Mouse (Mus musculus): ENCODE data around the gene Cym. TPM values are rescaled to one million over a fixed set of nuclear protein-coding genes. Genes with fewer than 3 reads are reported as not detected.

The Cym gene
- 0.71 and 0.96 TPM in 2 replicates for polyA plus RNA-seq (2012; rRNA removed)

DNA sequence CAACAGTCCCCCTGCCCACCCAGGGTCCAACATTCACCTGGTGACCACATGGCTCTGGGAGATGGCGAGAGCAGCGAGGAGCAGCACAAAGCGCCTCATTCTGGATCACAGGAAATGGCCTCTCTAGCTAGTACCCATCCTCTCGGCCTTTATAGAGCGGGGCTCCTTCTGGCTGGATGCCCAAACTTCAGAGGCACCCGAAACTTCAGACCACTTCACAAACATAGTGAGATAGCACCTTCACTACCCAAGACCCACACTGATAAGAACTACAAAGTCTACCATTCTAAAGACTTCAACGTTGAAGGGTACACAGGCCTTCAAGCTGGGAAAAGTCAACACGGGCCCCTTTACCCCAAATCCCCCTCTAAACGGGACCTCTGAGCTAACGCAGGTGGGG, at the start of gene Cym:
Gene Cym, minus strand, starts transcription at position 125 of the 400 bp plus-strand sequence.

DNA sequence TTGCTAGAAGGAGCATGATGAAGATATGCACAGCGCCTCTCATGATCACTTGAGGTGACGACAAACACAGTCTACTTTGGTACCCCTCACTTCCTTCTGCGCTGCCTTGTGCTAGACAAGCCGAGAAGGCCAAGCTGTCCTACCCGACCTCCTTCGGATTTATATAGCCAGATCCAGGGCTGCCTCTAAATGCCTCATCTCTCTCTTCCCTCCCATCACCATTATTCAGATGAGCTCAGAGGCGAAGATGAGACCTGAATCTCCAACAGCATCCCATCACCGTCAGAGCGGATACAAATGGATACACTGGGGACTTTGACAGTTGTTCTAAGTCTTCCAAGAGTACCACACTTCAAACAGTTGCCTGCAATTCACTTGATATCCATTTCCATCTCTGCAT, 18.1 kb upstream of the Cym start, which contains the start of gene Prok1:
Gene Prok1, minus strand, starts transcription at position 101 of the 400 bp plus-strand sequence.

DNA sequence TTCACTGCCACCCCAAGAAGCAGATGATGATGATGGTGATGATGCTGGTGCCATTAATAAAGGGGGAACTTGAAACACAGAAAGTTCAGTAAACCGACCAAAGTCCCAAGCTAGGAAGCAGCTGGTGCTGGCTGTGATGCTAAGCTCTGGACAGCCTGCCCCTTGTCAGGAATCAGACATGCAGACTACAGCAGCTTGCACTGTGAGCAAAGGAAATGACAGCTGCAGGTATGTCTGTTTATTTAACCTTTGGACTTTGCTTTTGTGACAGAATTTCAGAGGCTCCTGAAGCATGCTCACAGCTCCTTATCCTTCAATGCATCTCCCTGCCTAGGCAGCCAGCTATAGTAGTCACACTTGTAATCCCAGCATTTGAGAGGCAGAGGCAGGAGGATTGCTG, 9.0 kb upstream of the Cym start, which contains the start of gene A630076J17Rik:
Gene A630076J17Rik, plus strand, starts transcription at position 88 of the 400 bp plus-strand sequence.

DNA sequence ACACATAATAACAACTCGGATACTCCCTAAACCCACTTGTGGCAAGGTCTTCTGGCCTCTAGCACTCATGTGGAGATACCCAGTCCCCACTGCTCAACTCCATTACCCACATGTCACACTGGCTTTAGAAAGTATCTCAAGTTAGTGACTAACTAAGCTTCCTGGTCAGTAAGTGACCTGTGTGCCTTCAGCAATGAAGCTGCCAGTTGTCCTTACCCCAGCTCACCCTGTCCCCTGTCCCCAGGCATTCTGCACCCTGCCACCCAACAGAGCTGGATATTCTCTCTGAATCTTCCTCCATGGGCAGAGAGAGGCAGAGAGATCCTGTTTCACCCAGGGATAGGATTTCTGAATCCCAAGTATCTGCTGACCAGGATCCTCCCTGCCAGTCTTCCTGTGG, 38.8 kb downstream of the Cym start, which contains the start of gene Kcna10:
Gene Kcna10, plus strand, starts transcription at position 301 of the 400 bp plus-strand sequence.

Other genes starting within 250 kb of the Cym start
- gene Kcna3, start 185.6 kb downstream of the Cym start, polyA plus RNA-seq (2012; rRNA removed), result 6.1 and 7.5 TPM in 2 replicates
- gene Kcna2, start 120.6 kb downstream of the Cym start, polyA plus RNA-seq (2012; rRNA removed), result 1.9 and 2.7 TPM in 2 replicates
- gene Kcna10, start 38.7 kb downstream of the Cym start, polyA plus RNA-seq (2012; rRNA removed), result not detected in 2 replicates
- gene A630076J17Rik, start 8.9 kb upstream of the Cym start, polyA plus RNA-seq (2012; rRNA removed), result not detected in 2 replicates
- gene Prok1, start 18.0 kb upstream of the Cym start, polyA plus RNA-seq (2012; rRNA removed), result 0.71 and 0.86 TPM in 2 replicates
- gene Lamtor5, start 57.1 kb upstream of the Cym start, polyA plus RNA-seq (2012; rRNA removed), result 108 and 140 TPM in 2 replicates
- 1.0 and 1.8 TPM in 2 replicates for gene Slc16a4, start 69.5 kb upstream of the Cym start, polyA plus RNA-seq (2012; rRNA removed)
- 5.0 and 5.6 TPM in 2 replicates for gene Rbm15, start 111.9 kb upstream of the Cym start, polyA plus RNA-seq (2012; rRNA removed)
- 6.9 and 9.5 TPM in 2 replicates for gene Kcnc4, start 237.8 kb upstream of the Cym start, polyA plus RNA-seq (2012; rRNA removed)

All from central nervous system, embryonic 14 days (tissue).